Mouse (Mus musculus): ENCODE measurements around the gene Tbl1x.

DNA sequence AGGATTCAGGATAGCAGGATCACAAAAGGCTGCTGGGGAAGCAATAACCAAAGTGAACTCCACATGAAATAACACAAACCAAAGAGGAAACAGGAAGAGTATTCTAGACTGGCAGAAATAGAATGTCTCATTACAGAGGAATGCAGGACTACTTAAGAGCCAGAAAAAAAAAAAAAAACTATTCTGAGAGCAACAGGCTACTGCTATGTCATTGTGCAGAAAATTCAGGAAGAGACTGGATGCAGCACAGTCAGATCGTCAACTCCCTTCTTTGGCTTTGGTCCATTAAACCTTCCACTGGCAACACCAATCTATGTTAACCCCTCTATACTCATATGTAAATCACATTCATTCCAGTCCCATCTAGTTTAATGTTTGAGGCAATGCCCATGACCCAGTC lies 20.7 kb upstream of the Tbl1x start:
- TF ChIP-seq CTCF (IDR thresholded peaks at IDR 0.05; ENCODE audit: borderline replicate concordance, control insufficient read depth, extremely low read depth, insufficient read depth, low read length, poor library complexity): no peak
- no peak for TF ChIP-seq POLR2A (IDR thresholded peaks at IDR 0.05; ENCODE audit: control insufficient read depth, extremely low read depth, insufficient read depth, low read length, poor library complexity)

All from thymus, adult 2 months (tissue).